Mouse (Mus musculus) layer of hippocampus, adult 18-20 months (tissue): ENCODE results near the gene Gnai3. TPM values are rescaled to one million over a fixed set of nuclear protein-coding genes. Genes with fewer than 3 reads are reported as not detected.

Experiments used
- DNase-seq, 2 experiments: peaks; one replicate each; pipeline ENCODE4 v3.0.0; 2022; ENCODE audit warnings: low spot score in 2 of 2
- total RNA-seq, 2 experiments: library from RNA; stranded (reverse); gene quantifications; 2 replicates each; pipeline ENCODE4 v1.2.3; 2021

Gene Gnai3
- total RNA-seq, 2 experiments from 2014 or later: 28.2 to 28.7 TPM

DNA sequence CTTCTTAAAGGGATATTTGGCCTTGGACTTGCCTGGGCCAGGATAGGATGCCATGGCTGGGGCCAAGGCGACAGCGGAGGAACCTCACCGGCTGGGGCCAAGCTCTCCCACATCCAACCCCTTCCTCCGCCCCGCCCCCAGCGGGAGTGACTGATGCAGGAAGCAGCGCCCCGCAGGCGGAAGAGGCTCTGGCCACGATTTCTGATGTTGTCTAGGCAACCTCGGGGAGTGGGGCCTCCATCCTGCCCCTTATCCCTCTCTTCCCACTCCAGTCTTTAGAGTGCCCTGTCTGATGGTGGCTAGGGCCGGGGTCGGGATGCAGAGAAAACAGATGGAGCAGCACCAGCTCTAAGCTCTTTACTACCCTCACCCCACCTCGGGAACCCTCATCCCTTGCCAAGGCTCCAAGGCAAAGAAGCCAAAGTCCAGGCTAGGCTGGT is 60.6 kb downstream of the Gnai3 start:
- DNase-seq: peak; percentile 86 to 91

DNA sequence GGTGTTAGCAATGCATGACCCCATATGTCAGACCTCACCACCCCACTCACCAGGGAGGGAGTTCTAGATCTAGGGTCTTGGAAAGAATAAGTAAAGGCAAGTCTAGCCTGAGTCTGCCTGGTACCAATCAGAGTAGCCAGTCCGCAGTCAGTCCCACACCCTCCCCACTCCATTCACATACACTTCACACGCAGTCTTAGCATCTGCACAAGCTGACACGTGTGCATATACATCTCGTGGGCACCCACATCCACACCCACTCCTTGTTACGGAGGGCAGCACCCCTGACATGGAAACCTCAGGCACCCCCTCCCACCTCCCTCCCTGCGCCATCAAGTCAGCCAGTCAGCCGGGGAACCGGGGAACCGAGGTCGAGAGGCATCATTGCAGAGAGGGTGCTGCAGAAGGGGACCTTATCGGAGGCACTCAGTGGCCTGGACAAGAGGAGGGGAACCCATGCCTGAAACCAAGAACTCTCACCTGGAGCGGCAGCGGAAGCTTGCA is 61.1 kb downstream of the Gnai3 start:
- no peak for DNase-seq

DNA sequence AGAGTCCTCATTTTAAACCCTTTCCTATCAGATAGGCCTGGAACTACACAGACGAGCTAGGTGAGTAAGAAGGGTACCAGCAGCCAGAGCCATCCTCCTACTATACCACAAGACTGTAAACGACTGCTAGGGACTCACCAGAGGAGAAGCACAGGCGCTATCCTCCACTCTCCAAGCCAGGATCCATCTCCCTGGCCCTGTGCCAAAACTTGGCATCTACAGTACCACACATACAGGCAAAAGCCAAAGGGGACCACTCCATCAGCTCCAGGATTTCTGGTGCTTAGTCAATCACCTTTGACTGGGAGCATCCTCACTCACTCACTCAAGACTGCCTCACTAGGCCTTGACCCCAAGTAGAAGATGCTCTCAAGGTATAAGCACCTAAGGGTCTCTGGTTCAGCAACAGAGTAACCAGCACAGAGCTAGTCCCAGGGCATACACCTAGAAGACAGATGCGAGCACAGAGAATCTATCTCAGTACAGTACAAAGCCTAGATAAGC is 62.0 kb downstream of the Gnai3 start:
- no peak for DNase-seq

DNA sequence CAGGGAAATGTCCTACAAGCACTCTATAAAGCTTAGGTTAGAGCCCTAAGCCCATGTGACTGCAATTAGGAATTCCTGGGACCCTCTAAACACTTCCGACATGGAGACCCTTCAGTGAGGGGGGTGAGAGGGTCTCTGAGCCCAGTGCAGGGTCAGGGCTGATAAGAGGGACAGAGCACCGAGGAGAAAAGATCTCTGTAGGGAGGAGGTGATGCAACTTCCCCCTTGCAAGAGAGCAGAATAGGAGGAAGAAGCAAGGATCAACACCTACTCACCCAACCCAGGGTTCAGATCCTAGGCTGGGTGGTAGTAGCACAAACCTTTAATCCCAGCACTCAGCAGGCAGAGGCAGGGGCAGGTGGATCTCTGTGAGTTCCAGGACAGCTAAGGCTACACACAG is 62.8 kb downstream of the Gnai3 start:
- DNase-seq: no peak

DNA sequence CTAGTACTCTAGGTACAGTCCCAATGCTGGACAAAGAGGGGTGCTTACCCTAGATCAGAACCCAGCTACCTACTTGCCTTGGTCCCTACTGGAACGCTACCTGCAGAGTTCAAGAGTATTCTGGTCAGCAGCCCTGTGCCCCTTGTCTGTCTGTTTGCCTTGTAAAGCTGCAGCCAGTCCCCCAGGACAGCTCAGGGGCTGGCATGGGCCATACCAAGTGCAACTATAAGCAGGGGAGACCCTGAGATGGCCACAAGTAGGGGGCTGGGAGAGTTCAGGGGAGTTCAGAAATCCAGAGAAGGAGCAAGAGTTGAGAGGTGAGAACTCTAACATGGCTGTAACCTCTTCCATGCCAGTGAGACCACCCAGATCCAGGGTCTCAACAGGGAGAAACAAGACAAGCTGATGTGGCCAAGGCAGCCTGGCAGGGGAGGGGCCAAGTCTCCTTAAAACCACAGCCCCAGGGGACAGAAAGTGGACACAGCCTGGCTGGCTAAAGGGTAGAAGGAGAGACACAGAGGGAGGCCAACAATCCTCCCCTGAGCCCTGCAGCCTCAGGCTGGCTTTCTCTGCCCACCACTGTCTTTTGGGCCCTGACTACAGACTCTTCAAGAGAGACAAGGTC is 63.6 kb downstream of the Gnai3 start:
- DNase-seq: no peak

DNA sequence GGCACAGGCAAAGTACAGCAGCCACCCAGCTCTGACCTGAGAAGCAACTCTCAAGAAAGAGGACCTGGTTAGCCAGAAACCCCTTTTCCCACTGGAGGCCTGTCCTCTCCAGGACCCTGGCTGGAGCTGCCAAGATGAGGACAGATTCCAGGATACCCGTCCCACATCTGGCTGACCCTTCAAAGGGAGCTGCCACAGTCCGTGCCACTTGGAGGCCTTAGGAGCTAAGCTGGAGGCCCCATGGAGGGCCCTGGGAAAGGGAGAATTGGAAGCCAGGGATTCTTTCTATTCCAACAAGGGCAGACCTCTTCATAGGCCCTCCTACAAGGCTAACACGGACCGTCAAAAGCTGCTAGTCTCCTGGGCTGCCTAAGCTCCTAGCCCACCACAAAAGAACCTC is 64.3 kb downstream of the Gnai3 start:
- DNase-seq: no peak

DNA sequence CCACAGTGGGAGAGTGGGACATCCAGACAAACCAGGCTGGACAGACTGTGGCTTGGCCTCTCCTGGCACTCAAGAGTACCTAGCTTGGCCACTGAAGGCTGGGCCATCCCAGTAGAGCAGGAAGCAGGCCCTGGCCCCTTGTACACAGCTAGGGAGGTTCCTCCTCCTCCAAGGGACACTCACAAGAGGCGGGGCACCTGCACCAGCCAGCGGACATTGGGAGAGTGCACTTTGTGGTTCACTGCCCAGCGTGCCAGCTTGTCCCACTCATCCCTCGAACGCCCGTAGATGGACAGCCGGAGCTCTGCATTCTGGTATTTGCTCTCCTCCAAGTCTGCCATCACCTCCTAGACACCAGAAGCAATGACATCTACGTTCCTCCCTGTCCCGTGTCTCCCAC is 69.1 kb downstream of the Gnai3 start:
- DNase-seq: no peak

DNA sequence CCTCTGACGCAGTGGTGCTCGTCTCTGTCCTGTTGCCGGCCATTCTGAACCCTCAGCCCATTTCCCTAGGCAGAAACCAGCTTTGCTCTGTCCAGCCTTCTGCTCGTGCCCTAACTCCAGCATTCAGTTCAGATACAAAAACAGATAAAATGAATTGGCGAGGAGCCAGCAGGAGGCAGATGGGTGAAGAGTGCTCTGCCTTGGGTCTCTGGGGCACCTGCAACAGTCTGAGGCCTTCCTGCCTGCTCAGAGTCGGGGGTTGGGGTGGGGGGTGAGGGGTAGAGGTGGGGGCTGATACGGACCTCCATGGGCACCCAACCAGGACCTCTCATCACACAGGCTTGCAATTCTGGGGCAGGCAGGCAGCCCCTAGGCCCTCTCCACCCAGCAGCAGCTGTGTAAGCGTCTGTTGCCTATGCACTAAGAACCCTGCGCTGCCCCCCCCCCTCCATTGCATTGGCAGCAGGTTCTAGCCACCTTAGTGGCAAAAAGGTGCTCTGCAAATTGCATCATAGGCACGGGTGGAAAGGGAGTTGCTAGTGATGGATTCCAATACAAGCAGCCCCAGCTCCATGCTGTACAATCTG is 72.9 kb downstream of the Gnai3 start:
- DNase-seq: no peak

DNA sequence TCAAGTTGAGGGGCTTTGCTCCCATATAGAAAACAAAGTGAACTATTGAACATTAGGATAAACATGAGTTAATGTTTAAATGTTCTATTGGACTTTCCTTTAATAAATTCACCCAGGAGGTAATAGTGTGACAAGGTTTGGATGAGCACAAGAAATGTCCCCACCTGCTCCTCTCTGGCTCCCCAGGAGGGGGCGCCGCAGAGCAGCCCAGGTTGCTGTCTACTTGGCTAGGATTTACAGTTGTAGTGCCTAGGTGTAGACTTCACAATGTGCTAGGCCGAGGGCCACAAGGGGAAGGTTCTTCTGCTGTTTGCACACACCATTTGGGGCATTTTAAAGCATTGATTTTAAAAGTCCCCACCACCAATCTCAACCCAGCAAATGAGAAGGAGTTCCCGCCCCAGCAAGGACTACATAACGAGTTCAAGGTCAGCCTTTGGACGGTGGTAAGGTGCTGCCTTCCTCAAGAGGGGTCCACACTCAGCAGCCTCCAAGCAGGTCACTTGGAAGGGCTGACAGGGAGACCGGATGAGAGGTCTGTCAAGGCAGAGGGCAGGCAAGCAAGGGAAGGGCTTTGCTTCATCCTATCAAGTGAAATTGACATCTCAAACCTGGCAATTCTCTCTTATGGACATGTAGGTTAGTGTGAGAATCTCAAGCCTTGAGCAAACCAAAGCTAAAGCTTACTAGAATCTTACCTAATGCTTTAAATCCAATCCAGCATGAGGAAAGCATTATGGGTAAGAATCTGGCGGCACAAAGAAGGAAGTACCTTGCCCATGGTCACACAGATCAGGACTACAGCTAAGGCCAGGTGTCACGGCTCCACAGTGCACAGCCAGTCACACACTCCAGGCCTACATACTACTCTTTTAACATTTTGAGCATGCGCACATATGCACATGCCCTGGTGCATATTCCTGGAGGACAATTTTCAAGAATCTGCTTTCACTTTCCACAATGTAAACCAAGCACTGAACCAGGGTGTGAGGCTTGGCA is 75.4 kb downstream of the Gnai3 start:
- DNase-seq: peak in 1 of 2 experiments; percentile 72

DNA sequence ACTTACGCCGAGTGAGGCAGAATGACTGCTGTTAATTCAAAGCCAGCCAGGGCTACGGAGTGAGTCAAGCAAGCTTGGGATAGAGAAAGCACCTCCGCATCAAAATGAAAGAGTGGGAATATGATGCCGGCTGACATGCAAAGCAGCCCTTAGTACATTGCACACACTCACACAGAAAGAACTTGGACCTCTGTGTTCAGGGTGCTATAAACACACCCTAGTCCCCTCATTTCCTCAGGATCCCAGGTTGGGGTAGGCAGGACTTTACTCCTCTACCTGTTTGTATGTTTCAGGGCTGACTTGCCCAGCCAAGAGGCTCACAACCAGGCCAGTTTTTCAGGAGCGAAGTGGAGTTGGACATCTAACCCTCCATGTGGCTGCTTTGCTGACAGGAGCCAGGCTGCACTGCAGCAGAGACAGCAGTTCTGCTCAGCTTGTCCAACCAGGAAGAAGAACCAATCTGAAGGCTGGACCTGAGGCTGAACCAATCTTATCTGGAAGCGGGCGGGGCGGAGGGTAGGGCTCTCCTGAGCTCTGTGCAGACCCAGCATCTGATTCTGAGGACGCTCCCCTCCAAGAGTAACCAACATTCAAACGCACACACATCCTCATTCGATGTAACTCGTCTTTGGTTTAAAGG is 76.6 kb downstream of the Gnai3 start:
- no peak for DNase-seq

DNA sequence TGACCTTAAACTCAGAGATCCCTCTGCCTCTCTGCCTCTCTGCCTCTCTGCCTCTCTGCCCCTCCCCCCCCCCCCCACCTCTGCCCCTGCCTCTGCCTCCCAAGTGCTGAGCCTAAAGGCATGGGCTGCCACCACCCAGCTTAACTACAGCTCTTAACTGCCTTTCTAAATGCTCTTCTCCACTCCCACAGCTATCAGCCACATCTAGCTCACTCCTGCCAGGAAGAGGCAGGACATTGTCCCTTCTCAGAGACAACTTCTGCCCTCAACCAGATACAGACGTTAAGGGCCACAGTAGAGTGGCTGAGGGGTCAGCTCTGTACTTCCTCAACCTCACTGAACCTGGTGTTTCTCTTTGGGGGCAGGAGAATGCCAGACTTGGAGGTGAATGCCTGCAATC is 77.1 kb downstream of the Gnai3 start:
- DNase-seq: no peak

DNA sequence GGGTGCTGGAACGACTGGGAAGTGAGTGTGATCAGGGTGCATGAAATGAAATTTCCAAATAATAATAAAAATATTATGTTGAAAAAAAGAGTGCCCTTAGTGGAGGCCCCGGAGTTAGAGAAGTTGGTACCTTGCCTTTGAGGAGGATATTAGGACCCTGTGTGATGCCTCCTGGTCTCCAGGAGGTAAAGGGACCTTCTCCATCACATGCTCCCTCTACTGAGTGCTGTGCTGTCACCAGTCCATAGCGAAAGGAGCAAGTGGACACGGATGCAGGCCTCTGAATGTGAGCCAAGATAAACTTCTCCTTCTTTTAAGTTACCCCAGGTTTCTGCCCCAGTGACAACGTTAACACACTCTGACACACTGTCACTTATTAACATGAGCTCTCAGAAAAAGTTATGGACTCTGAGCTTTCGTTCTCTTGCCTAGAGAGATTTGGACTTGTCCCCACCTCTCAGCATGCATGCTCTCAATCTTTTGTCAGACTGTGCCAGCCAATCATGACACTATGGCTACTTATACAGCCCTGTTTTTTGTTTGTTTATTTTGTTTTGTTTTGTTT is 78.5 kb downstream of the Gnai3 start:
- no peak for DNase-seq

DNA sequence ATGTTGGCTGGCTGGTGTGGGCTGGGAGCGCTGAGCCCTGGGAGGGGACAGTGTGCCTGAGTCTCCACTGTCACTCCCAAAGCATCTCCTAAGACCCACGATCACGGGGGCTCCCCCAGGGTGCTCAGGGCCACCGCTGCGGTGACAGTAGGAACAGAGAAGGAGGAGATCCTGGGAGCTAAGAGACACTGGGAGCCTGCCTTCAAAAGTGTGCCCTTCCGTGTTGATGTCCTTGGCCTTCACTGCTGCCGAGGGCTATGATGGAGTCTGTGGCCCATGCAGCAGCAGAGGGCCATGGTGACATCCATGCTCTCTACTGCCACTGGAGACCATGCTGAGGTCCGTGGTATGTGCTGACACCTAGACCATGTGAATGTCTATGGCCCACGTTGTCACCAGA is 80.4 kb downstream of the Gnai3 start:
- DNase-seq: no peak

DNA sequence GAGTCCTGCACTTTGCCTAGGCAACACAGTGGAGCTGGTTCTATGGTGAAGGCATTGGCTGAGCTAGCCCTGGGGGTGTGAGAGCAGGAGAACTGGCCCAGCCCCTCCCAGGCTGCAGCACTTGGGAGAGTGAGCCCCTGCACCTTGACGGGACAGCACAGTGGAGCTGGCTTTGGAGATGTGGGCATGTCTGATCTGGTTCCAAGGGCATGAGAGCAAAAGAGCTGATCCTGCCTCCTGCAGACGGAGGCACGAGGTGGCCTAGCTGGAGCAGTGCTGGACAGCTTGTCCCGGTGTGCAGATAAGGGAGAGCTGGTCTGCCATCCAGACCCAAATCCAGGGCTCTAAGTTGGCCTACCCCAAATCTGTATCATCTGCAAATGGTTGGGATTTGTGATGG is 81.3 kb downstream of the Gnai3 start:
- DNase-seq: no peak

DNA sequence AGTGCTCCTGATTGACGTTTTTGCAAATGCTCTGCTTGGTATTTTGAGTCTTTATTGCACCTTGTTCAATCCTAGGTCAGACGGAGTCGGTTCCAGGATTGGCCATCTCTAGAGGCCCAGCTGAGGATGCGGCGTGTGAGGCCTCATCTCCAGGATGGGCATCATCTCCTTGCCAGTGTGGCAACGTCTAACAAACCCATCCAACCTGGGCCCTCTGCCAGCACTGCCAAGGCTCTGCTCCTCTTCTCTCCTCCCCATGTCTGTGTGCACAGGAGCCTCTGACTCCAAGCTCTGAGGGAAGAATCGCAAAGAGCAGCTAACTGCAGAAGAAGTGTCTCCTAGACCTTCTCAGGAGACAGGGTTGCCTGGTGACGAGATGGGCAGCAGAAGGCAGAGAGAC is 83.3 kb downstream of the Gnai3 start:
- no peak for DNase-seq

DNA sequence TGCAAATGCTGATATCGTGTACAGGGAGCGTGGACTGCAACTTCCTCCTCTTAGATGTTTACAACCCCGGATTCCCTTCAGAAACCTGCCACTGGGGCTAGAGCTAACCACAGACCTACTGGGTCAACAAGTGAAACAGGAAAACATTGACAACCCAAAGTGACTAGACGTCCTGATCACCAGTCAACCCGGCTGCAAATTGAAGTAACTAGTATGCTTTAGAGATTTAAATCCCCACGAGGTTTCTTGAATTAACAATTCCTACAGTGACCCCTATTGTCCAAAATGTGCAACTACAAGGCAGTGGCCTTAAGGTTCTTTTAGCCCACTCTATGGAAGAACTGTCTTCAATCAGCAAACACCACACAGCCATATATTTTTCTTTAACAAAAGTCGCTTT is 84.5 kb downstream of the Gnai3 start:
- peak in 1 of 2 experiments; percentile 75 for DNase-seq

Other genes with a start within 250 kb of the Gnai3 start
- 100 to 1,000 TPM; 171 to 187 TPM for gene Gstm7, start 214.3 kb downstream of the Gnai3 start, total RNA-seq
- 10 to 100 TPM; 18.6 to 19.6 TPM for gene Gstm6, start 202.4 kb downstream of the Gnai3 start, total RNA-seq
- not detected for gene Gstm3, start 176.9 kb downstream of the Gnai3 start, total RNA-seq
- 1 to 10 TPM; 2.8 to 3.4 TPM for gene Gstm2, start 159.7 kb downstream of the Gnai3 start, total RNA-seq
- 100 to 1,000 TPM; 379 to 410 TPM for gene Gstm1, start 128.2 kb downstream of the Gnai3 start, total RNA-seq
- 10 to 100 TPM; 12.3 to 13.2 TPM for gene Gstm4, start 101.3 kb downstream of the Gnai3 start, total RNA-seq
- gene Ampd2, start 59.5 kb downstream of the Gnai3 start, total RNA-seq: 10 to 100 TPM; 68.7 to 73.6 TPM
- not detected for gene Gnat2, start 53.4 kb downstream of the Gnai3 start, total RNA-seq
- gene Gpr61, start 8.7 kb upstream of the Gnai3 start, total RNA-seq: 10 to 100 TPM; 14.8 to 15.1 TPM
- 10 to 100 TPM; 71.6 to 76.8 TPM for gene Amigo1, start 40.2 kb upstream of the Gnai3 start, total RNA-seq
- gene Cyb561d1, start 55.1 kb upstream of the Gnai3 start, total RNA-seq: 10 to 100 TPM; 17.4 TPM
- gene Atxn7l2, start 64.8 kb upstream of the Gnai3 start, total RNA-seq: 10 to 100 TPM; 23.5 to 24.8 TPM
- 1 to 10 TPM; 2.8 to 3.2 TPM for gene Sypl2, start 80.5 kb upstream of the Gnai3 start, total RNA-seq
- 10 to 100 TPM; 67.2 to 69.9 TPM for gene Psma5, start 110.8 kb upstream of the Gnai3 start, total RNA-seq
- 100 to 1,000 TPM; 373 to 382 TPM for gene Sort1, start 137.9 kb upstream of the Gnai3 start, total RNA-seq
- under 1 TPM; 0.86 to 0.99 TPM for gene Mybphl, start 218.8 kb upstream of the Gnai3 start, total RNA-seq
- gene Psrc1, start 237.7 kb upstream of the Gnai3 start, total RNA-seq: 10 to 100 TPM; 23.2 to 25.0 TPM